ENCODE assay signal across 26 mouse cellular contexts in genomic region chr9:96866196-96866595, GRCm38 (mm10). TPM values are rescaled to one million over a fixed set of nuclear protein-coding genes. Genes with fewer than 3 reads are reported as not detected.
A peak's percentile ranks its signal among the peaks of the same experiment; 100 is the strongest.
DNase-seq lines count a peak whose midpoint lies in the region; ATAC-seq lines count a peak whose summit lies in the region.
"Had no signal": no experiment of that assay in that cellular context is flagged by ENCODE, and none has a peak within 500 bp of the region (broad histone marks: within the 10 kb centered on the region; RNA-seq: fewer than 3 reads in every experiment).

No protein-coding gene starts in this region.

- H3K9ac ChIP-seq in forebrain, embryonic 16.5 days (replicated peaks; ENCODE audit: low read depth, low read length), result no peak overlapping the region
- no peak overlapping the region for H3K9ac ChIP-seq in forebrain, embryonic 11.5 days (ENCODE audit: low read length)
- H3K9ac ChIP-seq in kidney, embryonic 14.5 days (ENCODE audit: low read depth, low read length), result no peak overlapping the region
- no peak overlapping the region for H3K9ac ChIP-seq in midbrain, embryonic 14.5 days (replicated peaks; ENCODE audit: low read length)
- H3K9ac ChIP-seq in midbrain, embryonic 11.5 days (ENCODE audit: low read length), result no peak overlapping the region
- H3K9ac ChIP-seq: intestine, embryonic 15.5 days; limb, embryonic 12.5 days; liver, postnatal 0 days; neural tube, embryonic 13.5 days had no signal

- no peak for ATAC-seq in forebrain, embryonic 16.5 days
- no peak for ATAC-seq in forebrain, embryonic 11.5 days (replicated peaks; ENCODE audit: low FRiP score)
- no peak for ATAC-seq in kidney, embryonic 14.5 days (ENCODE audit: low FRiP score, low TSS enrichment)
- no peak for ATAC-seq in midbrain, embryonic 14.5 days (ENCODE audit: low FRiP score, low TSS enrichment)
- no peak for ATAC-seq in midbrain, embryonic 11.5 days (ENCODE audit: low FRiP score)
- ATAC-seq: intestine, embryonic 15.5 days; liver, postnatal 0 days; lung, postnatal 0 days; Patski had no signal

- no peaks in the 10 kb centered on the region; the same call in 1 of the 2 replicates for H3K9me3 ChIP-seq in forebrain, embryonic 16.5 days (ENCODE audit: control insufficient read depth, low read length)
- no peaks in the 10 kb centered on the region for H3K9me3 ChIP-seq in forebrain, embryonic 11.5 days (ENCODE audit: control insufficient read depth, low read length)
- 0 out of 2 replicates have a peak, but pooled peaks cover 6% of the 10 kb centered on the region for H3K9me3 ChIP-seq in kidney, embryonic 14.5 days (ENCODE audit: control insufficient read depth, low read length)
- no peaks in the 10 kb centered on the region for H3K9me3 ChIP-seq in midbrain, embryonic 14.5 days (ENCODE audit: control insufficient read depth, low read length)
- H3K9me3 ChIP-seq in midbrain, embryonic 11.5 days (ENCODE audit: control insufficient read depth, low read length), result peaks cover 5% of the 10 kb centered on the region
- H3K9me3 ChIP-seq: G1E; heart, embryonic 10.5 days; intestine, embryonic 15.5 days; neural tube, embryonic 13.5 days had no signal

- DNase-seq in forebrain, embryonic 11.5 days (ENCODE audit: low spot score), result no peak
- peak; percentile 44 for DNase-seq in kidney, postnatal 10 days
- no peak for DNase-seq in midbrain, embryonic 14.5 days
- no peak for DNase-seq in midbrain, embryonic 11.5 days (ENCODE audit: low spot score, missing footprints)
- DNase-seq in frontal cortex, postnatal 14 days (ENCODE audit: low spot score in 2 of 2), result no peak
- DNase-seq: B cell, adult 2 months; cerebellum, adult 8-10 months; cerebellum, postnatal 36 days; gastrocnemius, postnatal 10 days; heart, postnatal 4 days; liver, postnatal 0 days; right cerebral cortex, postnatal 4 days; thymus, postnatal 36 days had no signal

- WGBS in forebrain, embryonic 16.5 days, result 96% methylated on average over 5 of the region's 5 CpGs
- 98% methylated on average over 5 of the region's 5 CpGs for WGBS in forebrain, embryonic 11.5 days
- WGBS in kidney, embryonic 14.5 days, result 82% methylated on average over 5 of the region's 5 CpGs
- WGBS in midbrain, embryonic 14.5 days, result over 99% methylated on average over 5 of the region's 5 CpGs
- 98% methylated on average over 5 of the region's 5 CpGs for WGBS in midbrain, embryonic 11.5 days

- H3K27ac ChIP-seq in forebrain, embryonic 16.5 days (ENCODE audit: low read length), result peak overlapping the region; percentile 41
- H3K27ac ChIP-seq in forebrain, embryonic 11.5 days (ENCODE audit: low read depth, low read length), result no peak overlapping the region
- H3K27ac ChIP-seq in kidney, embryonic 14.5 days (ENCODE audit: low read depth, low read length), result no peak overlapping the region
- H3K27ac ChIP-seq in midbrain, embryonic 14.5 days (replicated peaks; ENCODE audit: low read depth, low read length), result peak overlapping the region; percentile 32
- H3K27ac ChIP-seq in midbrain, embryonic 11.5 days (ENCODE audit: low read depth, low read length), result no peak overlapping the region
- H3K27ac ChIP-seq: heart, embryonic 10.5 days; intestine, embryonic 15.5 days; limb, embryonic 12.5 days; macrophage; neural tube, embryonic 13.5 days had no signal

- H3K36me3 ChIP-seq in forebrain, embryonic 16.5 days (ENCODE audit: control insufficient read depth, insufficient read depth), result no peaks in the 10 kb centered on the region
- H3K36me3 ChIP-seq in forebrain, embryonic 11.5 days (ENCODE audit: control insufficient read depth, insufficient read depth, low read length), result no peaks in the 10 kb centered on the region
- H3K36me3 ChIP-seq in kidney, embryonic 14.5 days (ENCODE audit: control insufficient read depth, insufficient read depth, low read length), result no peaks in the 10 kb centered on the region
- no peaks in the 10 kb centered on the region for H3K36me3 ChIP-seq in midbrain, embryonic 14.5 days (ENCODE audit: control insufficient read depth, insufficient read depth, low read length)
- H3K36me3 ChIP-seq in midbrain, embryonic 11.5 days (ENCODE audit: control insufficient read depth, insufficient read depth, low read length), result no peaks in the 10 kb centered on the region
- H3K36me3 ChIP-seq: G1E; heart, embryonic 10.5 days; intestine, embryonic 15.5 days; limb, embryonic 12.5 days; neural tube, embryonic 13.5 days had no signal

- no peaks in the 10 kb centered on the region for H3K27me3 ChIP-seq in forebrain, embryonic 16.5 days (replicated peaks; ENCODE audit: control insufficient read depth, insufficient read depth, low read length)
- no peaks in the 10 kb centered on the region for H3K27me3 ChIP-seq in forebrain, embryonic 11.5 days (ENCODE audit: control insufficient read depth, insufficient read depth, low read length)
- no peaks in the 10 kb centered on the region for H3K27me3 ChIP-seq in kidney, embryonic 14.5 days (ENCODE audit: control insufficient read depth, insufficient read depth, low read length)
- H3K27me3 ChIP-seq in midbrain, embryonic 14.5 days (ENCODE audit: control insufficient read depth, insufficient read depth, low read length), result no peaks in the 10 kb centered on the region
- H3K27me3 ChIP-seq in midbrain, embryonic 11.5 days (ENCODE audit: control insufficient read depth, insufficient read depth, low read length), result no peaks in the 10 kb centered on the region
- H3K27me3 ChIP-seq: CH12.LX; intestine, embryonic 15.5 days; limb, embryonic 12.5 days; neural tube, embryonic 13.5 days; Patski had no signal

- H3K4me1 ChIP-seq in forebrain, embryonic 16.5 days (replicated peaks; ENCODE audit: control insufficient read depth, insufficient read depth, low read length), result peaks cover 16% of the 10 kb centered on the region
- no peaks in the 10 kb centered on the region for H3K4me1 ChIP-seq in forebrain, embryonic 11.5 days (replicated peaks; ENCODE audit: control insufficient read depth, insufficient read depth, low read length)
- H3K4me1 ChIP-seq in kidney, embryonic 14.5 days (ENCODE audit: control insufficient read depth, insufficient read depth, low read length), result 0 out of 2 replicates have a peak, but pooled peaks cover 7% of the 10 kb centered on the region
- H3K4me1 ChIP-seq in midbrain, embryonic 14.5 days (ENCODE audit: control insufficient read depth, insufficient read depth, low read length), result peaks cover 14% of the 10 kb centered on the region; the same call in 1 of the 2 replicates
- H3K4me1 ChIP-seq in midbrain, embryonic 11.5 days (ENCODE audit: control insufficient read depth, insufficient read depth, low read length), result peaks cover 3% of the 10 kb centered on the region; the same call in 1 of the 2 replicates

- H3K4me3 ChIP-seq in forebrain, embryonic 16.5 days (replicated peaks; ENCODE audit: low read length), result no peak overlapping the region
- no peak overlapping the region for H3K4me3 ChIP-seq in forebrain, embryonic 11.5 days (ENCODE audit: low read depth, low read length)
- H3K4me3 ChIP-seq in kidney, embryonic 14.5 days (ENCODE audit: low read length), result no peak overlapping the region
- no peak overlapping the region for H3K4me3 ChIP-seq in midbrain, embryonic 14.5 days (replicated peaks; ENCODE audit: low read depth, low read length)
- no peak overlapping the region for H3K4me3 ChIP-seq in midbrain, embryonic 11.5 days (ENCODE audit: low read depth, low read length)
- H3K4me3 ChIP-seq: heart, embryonic 10.5 days; intestine, embryonic 15.5 days; limb, embryonic 12.5 days; myocyte; neural tube, embryonic 13.5 days had no signal

- H3K4me2 ChIP-seq in forebrain, embryonic 16.5 days (ENCODE audit: low read length), result no peak overlapping the region
- no peak overlapping the region for H3K4me2 ChIP-seq in forebrain, embryonic 11.5 days (ENCODE audit: low read depth, low read length, severe bottlenecking)
- H3K4me2 ChIP-seq in kidney, embryonic 14.5 days (replicated peaks; ENCODE audit: low read depth, low read length), result no peak overlapping the region
- H3K4me2 ChIP-seq in midbrain, embryonic 14.5 days (ENCODE audit: low read length), result no peak overlapping the region
- no peak overlapping the region for H3K4me2 ChIP-seq in midbrain, embryonic 11.5 days
- H3K4me2 ChIP-seq: intestine, embryonic 15.5 days; limb, embryonic 12.5 days; liver, embryonic 11.5 days; neural tube, embryonic 13.5 days had no signal

RNA-seq across cellular contexts. Expression of gene Pxylp1, which starts 26.3 kb away (rescaled TPM):
- polyA plus RNA-seq in forebrain, embryonic 16.5 days (2015; fragmentation: Nextera tagmentation; extraction: Ambion mirVana), result 32.5 and 33.3 TPM in 2 replicates
- 34.0 and 39.0 TPM in 2 replicates for polyA plus RNA-seq in forebrain, embryonic 11.5 days (2014; fragmentation: Nextera tagmentation; extraction: Ambion mirVana)
- polyA plus RNA-seq in kidney, embryonic 14.5 days (2014; fragmentation: Nextera tagmentation; extraction: Ambion mirVana), result 10.6 and 19.3 TPM in 2 replicates
- polyA plus RNA-seq in midbrain, embryonic 14.5 days (2014; fragmentation: Nextera tagmentation; extraction: Ambion mirVana), result 52.7 and 66.1 TPM in 2 replicates
- polyA plus RNA-seq in midbrain, embryonic 11.5 days (2014; fragmentation: Nextera tagmentation; extraction: Ambion mirVana), result 63.8 and 71.8 TPM in 2 replicates
- polyA plus RNA-seq: G1E had no signal

Comparison
In these comparisons a context has a peak if more than half of its experiments do, and no peak if none do; other contexts are left out.
1. H3K27ac ChIP-seq: peak in forebrain, embryonic 16.5 days (single experiment) and midbrain, embryonic 14.5 days (single experiment); none in forebrain, embryonic 11.5 days (single experiment), kidney, embryonic 14.5 days (single experiment) and midbrain, embryonic 11.5 days (single experiment).